Mouse (Mus musculus) c-Kit-positive CD71-negative TER-119-negative erythroid progenitor cells, embryonic 14.5 days (primary cell): Measurements from ENCODE around the gene Capn2.
A peak's percentile ranks its signal among the peaks of the same experiment; 100 is the strongest.

Source experiments
- DNase-seq: peaks from one replicate; pipeline ENCODE4 v3.0.0-alpha.2; 2013; ENCODE audit warnings: low read depth

Gene Capn2

GRCm38 (mm10) chr1:182516758-182517676 lies at the start of gene Capn2:
Gene Capn2 (minus strand): TSS chr1:182517608.
- no peak for DNase-seq

GRCm38 (mm10) chr1:182565351-182565835 lies 48.0 kb upstream of the Capn2 start:
- DNase-seq = no peak

GRCm38 (mm10) chr1:182564408-182565120 lies 47.2 kb upstream of the Capn2 start, which contains the start of gene Capn8:
Gene Capn8 (plus strand): TSS chr1:182565007.
- DNase-seq = no peak

- DNase-seq = no peak
These were observed 45.4 kb upstream of the Capn2 start for GRCm38 (mm10) chr1:182562576-182563370.

GRCm38 (mm10) chr1:182561945-182562514 lies 44.6 kb upstream of the Capn2 start:
- DNase-seq = no peak

GRCm38 (mm10) chr1:182560390-182561098 lies 43.1 kb upstream of the Capn2 start:
- no peak for DNase-seq

GRCm38 (mm10) chr1:182559530-182559929 lies 42.1 kb upstream of the Capn2 start:
- DNase-seq = no peak

- no peak for DNase-seq
These were observed 40.9 kb upstream of the Capn2 start for GRCm38 (mm10) chr1:182558271-182558670.

GRCm38 (mm10) chr1:182553649-182554375 lies 36.4 kb upstream of the Capn2 start:
- DNase-seq = peak; percentile 49

GRCm38 (mm10) chr1:182550761-182551160 lies 33.4 kb upstream of the Capn2 start:
- no peak for DNase-seq

GRCm38 (mm10) chr1:182543906-182544305 lies 26.5 kb upstream of the Capn2 start:
- no peak for DNase-seq

- DNase-seq = no peak
These were observed 25.7 kb upstream of the Capn2 start for GRCm38 (mm10) chr1:182543136-182543535.

- DNase-seq = no peak
These were observed 24.7 kb upstream of the Capn2 start for GRCm38 (mm10) chr1:182542110-182542509.

GRCm38 (mm10) chr1:182539023-182539940 lies 21.9 kb upstream of the Capn2 start:
- peak; percentile 86 for DNase-seq

- no peak for DNase-seq
These were observed 17.7 kb upstream of the Capn2 start for GRCm38 (mm10) chr1:182535080-182535481.

GRCm38 (mm10) chr1:182533583-182533982 lies 16.2 kb upstream of the Capn2 start:
- DNase-seq = no peak

- no peak for DNase-seq
These were observed 10.8 kb upstream of the Capn2 start for GRCm38 (mm10) chr1:182527921-182528858.

GRCm38 (mm10) chr1:182527261-182527766 lies 9.9 kb upstream of the Capn2 start:
- DNase-seq = no peak
